Mouse (Mus musculus) heart, embryonic 11.5 days (tissue): ENCODE results near the gene Lhb. TPM values are rescaled to one million over a fixed set of nuclear protein-coding genes. Genes with fewer than 3 reads are reported as not detected.

Source experiments
- ATAC-seq: fragments of 200-750 bp; cut with Nextera tagmentation; replicated peaks from 2 replicates; pipeline ENCODE4 v1.8.0; 2017; ENCODE audit warnings: moderate library complexity; ENCODE audit not compliant: insufficient number of reproducible peaks, low FRiP score, low TSS enrichment
- H3K27ac ChIP-seq: fragments of 300-500 bp; sonication (generic); 2 replicates; pipeline ENCODE4 v1.5.1; 2014; ENCODE audit warnings: mild to moderate bottlenecking, low read depth, low read length
- H3K27me3 ChIP-seq: fragments of 300-500 bp; sonication (generic); 2 replicates; pipeline ENCODE4 v1.6.1; 2014; ENCODE audit warnings: mild to moderate bottlenecking, low read length, mixed read lengths; ENCODE audit not compliant: control insufficient read depth, insufficient read depth
- H3K36me3 ChIP-seq: fragments of 300-500 bp; sonication (generic); 2 replicates; pipeline ENCODE4 v1.6.1; 2014; ENCODE audit warnings: mild to moderate bottlenecking, low read length, moderate library complexity, mixed read lengths; ENCODE audit not compliant: control insufficient read depth, insufficient read depth
- H3K4me1 ChIP-seq: fragments of 300-500 bp; sonication (generic); 2 replicates; pipeline ENCODE4 v1.6.1; 2014; ENCODE audit warnings: low read length; ENCODE audit not compliant: control insufficient read depth, insufficient read depth
- H3K4me2 ChIP-seq: fragments of 300-500 bp; sonication (generic); 2 replicates; pipeline ENCODE4 v1.6.1; 2014; ENCODE audit warnings: mild to moderate bottlenecking, moderate library complexity
- H3K4me3 ChIP-seq: fragments of 300-500 bp; sonication (generic); 2 replicates; pipeline ENCODE4 v1.5.1; 2014; ENCODE audit warnings: low read depth, low read length
- H3K9ac ChIP-seq: fragments of 300-500 bp; sonication (generic); 2 replicates; pipeline ENCODE4 v1.6.1; 2014; ENCODE audit warnings: mild to moderate bottlenecking, low read depth, low read length, moderate library complexity
- H3K9me3 ChIP-seq: fragments of 300-500 bp; sonication (generic); replicated peaks from 2 replicates; pipeline ENCODE4 v1.6.1; 2016; ENCODE audit warnings: low read length; ENCODE audit not compliant: control insufficient read depth
- WGBS: fragments of 180-500 bp; shearing (Covaris S2); extraction: QIAGEN DNeasy Blood & Tissue Kit; methylation state at CpG from one replicate; pipeline ENCODE4 v1.1.7; 2014; ENCODE audit not compliant: insufficient replicate concordance; 5-methylcytosine and 5-hydroxymethylcytosine counted together
- polyA plus RNA-seq: library from polyadenylated mRNA; unstranded; fragments of >200 nt; fragmentation: Nextera tagmentation; extraction: Ambion mirVana; gene quantifications from 2 replicates; pipeline ENCODE4 v1.2.1, GENCODE M21; 2014

The Lhb gene
- polyA plus RNA-seq, 1 experiment from 2014 or later = 0.33 TPM

GRCm38 (mm10) chr7:45419859-45420614 lies 583 bp upstream of the Lhb start:
- H3K9ac ChIP-seq = no peak overlapping the region
- no peak for ATAC-seq
- 9% methylated on average over 27 of the region's 27 CpGs for WGBS
- H3K36me3 ChIP-seq = peaks cover 29% of the 10 kb centered on the region
- H3K4me3 ChIP-seq = no peak overlapping the region
- no peaks in the 10 kb centered on the region for H3K9me3 ChIP-seq
- H3K27ac ChIP-seq = no peak overlapping the region
- H3K4me2 ChIP-seq = peak overlapping the region; percentile 34; the same call in 1 of the 2 replicates
- peaks cover 63% of the 10 kb centered on the region for H3K27me3 ChIP-seq
- H3K4me1 ChIP-seq = peaks cover 17% of the 10 kb centered on the region

DNA sequence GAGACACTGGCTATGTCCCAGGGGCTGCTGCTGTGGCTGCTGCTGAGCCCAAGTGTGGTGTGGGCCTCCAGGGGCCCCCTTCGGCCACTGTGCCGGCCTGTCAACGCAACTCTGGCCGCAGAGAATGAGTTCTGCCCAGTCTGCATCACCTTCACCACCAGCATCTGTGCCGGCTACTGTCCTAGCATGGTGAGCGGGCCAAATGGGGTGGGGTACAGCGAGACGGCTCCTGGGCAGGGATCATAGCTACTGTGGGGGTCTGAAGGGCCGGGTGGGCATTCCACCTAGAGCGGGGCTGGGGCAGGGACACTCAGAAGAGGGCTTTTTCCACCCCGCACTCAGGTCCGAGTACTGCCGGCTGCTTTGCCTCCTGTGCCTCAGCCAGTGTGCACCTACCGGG lies 574 bp downstream of the Lhb start:
- peaks cover 10% of the 10 kb centered on the region; the same call in 1 of the 2 replicates for H3K4me1 ChIP-seq
- H3K4me2 ChIP-seq = no peak overlapping the region
- no peak overlapping the region for H3K27ac ChIP-seq
- no peaks in the 10 kb centered on the region for H3K9me3 ChIP-seq
- 88% methylated on average over 14 of the region's 14 CpGs for WGBS
- H3K4me3 ChIP-seq = no peak overlapping the region
- peaks cover 52% of the 10 kb centered on the region for H3K27me3 ChIP-seq
- peaks cover 32% of the 10 kb centered on the region for H3K36me3 ChIP-seq
- no peak overlapping the region for H3K9ac ChIP-seq
- ATAC-seq = no peak

DNA sequence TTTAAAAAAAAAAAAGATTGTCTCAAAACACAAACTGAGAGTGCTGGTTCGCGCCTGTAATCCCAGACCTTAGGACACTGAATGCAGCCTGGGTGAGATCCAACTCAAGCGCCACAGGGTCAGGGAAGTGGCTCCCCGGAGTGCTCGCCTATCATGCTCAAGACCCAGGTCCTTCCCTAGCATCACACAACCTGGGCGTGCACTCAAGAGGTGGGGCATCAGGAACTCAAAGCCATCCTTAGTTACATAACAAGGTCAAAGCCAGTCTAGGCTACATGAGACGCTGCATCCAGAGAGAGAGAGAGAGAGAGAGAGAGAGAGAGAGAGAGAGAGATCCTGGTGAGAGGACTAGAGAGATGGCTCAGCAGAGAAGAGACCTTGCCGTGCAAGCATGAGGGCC lies 5.9 kb downstream of the Lhb start:
- Histone ChIP-seq H3K9ac (no peak overlapping the region), H3K4me1 (no peaks in the 10 kb centered on the region), H3K4me2 (no peak overlapping the region), H3K27ac (no peak overlapping the region), H3K4me3 (no peak overlapping the region), H3K9me3 (no peaks in the 10 kb centered on the region), H3K27me3 (no peaks in the 10 kb centered on the region), H3K36me3 (peaks cover 42% of the 10 kb centered on the region)
- 90% methylated on average over 8 of the region's 8 CpGs for WGBS
- no peak for ATAC-seq

- H3K4me3 ChIP-seq = peak overlapping the region; percentile 86
- WGBS = 2% methylated on average over 7 of the region's 7 CpGs
- ATAC-seq = no peak
- peak overlapping the region; percentile 96 for H3K4me2 ChIP-seq
- H3K27me3 ChIP-seq = no peaks in the 10 kb centered on the region
- H3K9me3 ChIP-seq = no peaks in the 10 kb centered on the region
- peak overlapping the region; percentile 87 for H3K9ac ChIP-seq
- H3K36me3 ChIP-seq = peaks cover 10% of the 10 kb centered on the region; the same call in 1 of the 2 replicates
- peaks cover 38% of the 10 kb centered on the region for H3K4me1 ChIP-seq
- peak overlapping the region; percentile 91; the same call in 1 of the 2 replicates for H3K27ac ChIP-seq
Observed at GRCm38 (mm10) chr7:45433835-45434202, 13.2 kb downstream of the Lhb start.

DNA sequence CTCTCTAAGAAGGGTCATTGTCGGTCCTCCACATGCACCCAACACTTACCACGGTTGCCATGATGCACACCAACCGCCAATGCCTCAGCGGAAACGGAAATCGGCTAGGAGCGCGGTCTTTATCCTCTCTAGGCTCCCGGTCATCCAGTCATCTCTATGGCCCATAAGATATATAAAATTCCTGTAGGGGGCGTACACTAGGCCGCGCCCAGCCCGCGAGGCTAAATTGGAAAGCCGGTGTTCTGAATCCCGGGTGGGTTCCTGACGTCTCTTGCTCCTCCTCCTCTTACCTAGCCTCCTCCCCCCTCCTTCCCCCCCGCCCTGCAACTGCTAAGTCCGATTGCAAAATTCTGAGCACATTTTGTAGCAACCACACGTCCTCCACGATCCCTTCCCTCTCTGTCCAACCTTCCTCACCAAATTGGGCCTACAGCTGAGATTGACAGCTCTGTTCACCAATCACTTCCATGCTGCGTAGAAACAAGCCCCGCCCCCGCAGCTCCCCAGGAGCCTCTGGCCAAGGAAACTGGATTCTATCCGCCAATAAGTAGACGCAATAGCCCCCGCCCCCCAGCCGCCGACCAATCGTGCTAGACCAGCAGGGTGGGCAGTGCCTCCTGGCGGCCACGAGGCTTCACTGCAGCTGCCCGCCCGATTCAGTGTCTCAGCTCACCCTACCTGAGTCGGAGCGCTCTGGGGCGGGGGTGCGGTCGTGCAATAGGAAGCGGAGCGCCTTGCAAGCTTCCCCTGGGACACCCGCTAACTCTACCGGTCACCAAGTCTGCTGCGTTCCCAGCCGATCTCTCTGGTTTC lies 13.8 kb downstream of the Lhb start, which contains the start of gene Gys1:
Gys1 (plus strand) TSS at position 642 of the 813 bp plus-strand sequence.
- Histone ChIP-seq H3K36me3 (peaks cover 6% of the 10 kb centered on the region; the same call in 1 of the 2 replicates), H3K9me3 (no peaks in the 10 kb centered on the region), H3K9ac (peak within 1 kb of the TSS; percentile 95), H3K27ac (peak within 1 kb of the TSS; percentile 91), H3K4me1 (peaks cover 38% of the 10 kb centered on the region), H3K4me2 (peak within 1 kb of the TSS; percentile 96), H3K27me3 (no peaks in the 10 kb centered on the region), H3K4me3 (peak within 1 kb of the TSS; percentile 86)
- peak; percentile 93 for ATAC-seq
- WGBS = 1% methylated on average over 45 of the region's 45 CpGs

DNA sequence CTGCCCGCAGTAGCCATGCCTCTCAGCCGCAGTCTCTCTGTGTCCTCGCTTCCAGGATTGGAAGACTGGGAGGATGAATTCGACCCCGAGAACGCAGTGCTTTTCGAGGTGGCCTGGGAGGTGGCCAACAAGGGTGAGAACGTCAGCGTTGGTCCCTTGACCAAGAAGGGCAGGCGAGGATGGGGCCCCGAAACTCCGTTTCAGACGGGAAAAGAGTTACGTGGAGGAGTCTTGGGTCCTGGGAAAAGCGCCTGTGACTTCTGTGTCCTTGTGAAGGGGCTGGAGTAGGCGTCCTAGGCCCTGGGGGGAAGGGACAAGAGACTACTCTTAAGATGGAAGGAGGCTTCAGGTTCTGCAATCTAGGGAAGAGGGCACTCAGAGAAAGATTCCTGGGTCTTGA lies 14.4 kb downstream of the Lhb start:
- H3K4me3 ChIP-seq = peak overlapping the region; percentile 86
- ATAC-seq = no peak
- peak overlapping the region; percentile 95 for H3K9ac ChIP-seq
- WGBS = 2% methylated on average over 16 of the region's 16 CpGs
- H3K27ac ChIP-seq = peak overlapping the region; percentile 84
- no peaks in the 10 kb centered on the region for H3K27me3 ChIP-seq
- H3K9me3 ChIP-seq = no peaks in the 10 kb centered on the region
- peaks cover 38% of the 10 kb centered on the region for H3K4me1 ChIP-seq
- H3K36me3 ChIP-seq = peaks cover 2% of the 10 kb centered on the region; the same call in 1 of the 2 replicates
- H3K4me2 ChIP-seq = peak overlapping the region; percentile 96

DNA sequence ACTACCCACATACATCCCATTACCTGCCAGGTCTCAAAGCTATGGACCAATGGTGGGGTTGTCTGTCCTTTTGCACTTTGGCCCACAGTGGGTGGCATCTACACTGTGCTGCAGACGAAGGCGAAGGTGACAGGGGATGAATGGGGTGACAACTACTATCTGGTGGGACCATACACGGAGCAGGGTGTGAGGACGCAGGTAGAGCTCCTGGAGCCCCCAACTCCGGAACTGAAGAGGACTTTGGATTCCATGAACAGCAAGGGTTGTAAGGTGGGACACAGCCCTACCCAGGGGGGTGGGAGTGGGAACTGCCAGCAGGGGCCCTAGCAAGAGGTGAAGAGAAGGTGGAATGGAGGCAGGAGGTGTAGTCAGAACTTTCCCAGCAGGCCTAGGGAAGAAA lies 15.8 kb downstream of the Lhb start:
- no peaks in the 10 kb centered on the region for H3K27me3 ChIP-seq
- H3K9me3 ChIP-seq = no peaks in the 10 kb centered on the region
- H3K4me2 ChIP-seq = peak overlapping the region; percentile 96
- H3K27ac ChIP-seq = no peak overlapping the region
- H3K4me3 ChIP-seq = peak overlapping the region; percentile 86
- 81% methylated on average over 5 of the region's 5 CpGs for WGBS
- H3K9ac ChIP-seq = no peak overlapping the region
- ATAC-seq = no peak
- H3K36me3 ChIP-seq = peaks cover 7% of the 10 kb centered on the region
- H3K4me1 ChIP-seq = peaks cover 38% of the 10 kb centered on the region

DNA sequence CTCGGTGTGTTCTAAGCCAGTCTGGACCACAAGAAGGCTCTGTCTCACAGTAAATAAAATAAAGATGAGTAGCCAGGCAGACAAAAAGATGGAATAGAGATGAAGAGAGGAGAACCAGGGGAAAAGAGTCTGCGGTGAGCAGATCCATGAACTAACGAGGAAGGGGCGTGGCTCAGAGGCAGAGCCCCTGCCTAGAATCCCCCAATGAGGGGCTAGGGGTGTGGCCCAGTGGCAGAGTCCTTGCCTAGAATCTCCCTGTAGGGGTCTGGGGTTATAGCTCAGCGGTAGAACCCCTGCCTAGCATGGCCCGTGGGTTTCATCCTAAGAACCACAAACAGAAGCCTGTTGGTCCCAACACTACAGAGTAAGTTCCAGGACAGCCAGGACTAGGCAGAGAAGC lies 16.4 kb downstream of the Lhb start:
- Histone ChIP-seq H3K4me3 (no peak overlapping the region; the same call in 1 of the 2 replicates), H3K27ac (no peak overlapping the region), H3K27me3 (no peaks in the 10 kb centered on the region), H3K36me3 (peaks cover 11% of the 10 kb centered on the region), H3K9ac (no peak overlapping the region), H3K4me1 (peaks cover 38% of the 10 kb centered on the region), H3K9me3 (no peaks in the 10 kb centered on the region), H3K4me2 (peak overlapping the region; percentile 96)
- 20% methylated on average over 6 of the region's 6 CpGs for WGBS
- no peak for ATAC-seq
